Mouse (Mus musculus) liver, embryonic 11.5 days (tissue): ENCODE measurements around the gene Adamts17. TPM values are rescaled to one million over a fixed set of nuclear protein-coding genes. Genes with fewer than 3 reads are reported as not detected.

Experiments used
- ATAC-seq: fragments of 200-750 bp; cut with Nextera tagmentation; replicated peaks from 2 replicates; pipeline ENCODE4 v1.8.0; 2017; ENCODE audit warnings: moderate number of reproducible peaks, mild to moderate bottlenecking, moderate TSS enrichment, moderate library complexity; ENCODE audit not compliant: low FRiP score
- DNase-seq: peaks from one replicate; pipeline ENCODE4 v3.0.0-alpha.2; 2017; ENCODE audit warnings: low spot score
- H3K27ac ChIP-seq: fragments of 300-500 bp; sonication (generic); 2 replicates; pipeline ENCODE4 v1.5.1; 2014; ENCODE audit warnings: mild to moderate bottlenecking, low read depth, low read length, control low read depth
- H3K27me3 ChIP-seq: fragments of 300-500 bp; sonication (generic); replicated peaks from 2 replicates; pipeline ENCODE4 v1.6.1; 2014; ENCODE audit warnings: low read length, mixed read lengths; ENCODE audit not compliant: control insufficient read depth, insufficient read depth
- H3K36me3 ChIP-seq: fragments of 300-500 bp; sonication (generic); 2 replicates; pipeline ENCODE4 v1.6.1; 2014; ENCODE audit warnings: mild to moderate bottlenecking, low read length, moderate library complexity, mixed read lengths; ENCODE audit not compliant: control insufficient read depth, insufficient read depth
- H3K4me1 ChIP-seq: fragments of 300-500 bp; sonication (generic); replicated peaks from 2 replicates; pipeline ENCODE4 v1.6.1; 2014; ENCODE audit warnings: low read length, mixed read lengths; ENCODE audit not compliant: control insufficient read depth, insufficient read depth
- H3K4me2 ChIP-seq: fragments of 300-500 bp; sonication (generic); 2 replicates; pipeline ENCODE4 v1.6.1; 2014; ENCODE audit warnings: mild to moderate bottlenecking, control low read depth, moderate library complexity
- H3K4me3 ChIP-seq: fragments of 300-500 bp; sonication (generic); 2 replicates; pipeline ENCODE4 v1.5.1; 2014; ENCODE audit warnings: low read depth, low read length, control low read depth
- H3K9ac ChIP-seq: fragments of 300-500 bp; sonication (generic); 2 replicates; pipeline ENCODE4 v1.6.1; 2014; ENCODE audit warnings: low read depth, low read length, control low read depth
- H3K9me3 ChIP-seq: fragments of 300-500 bp; sonication (generic); 2 replicates; pipeline ENCODE4 v1.6.1; 2016; ENCODE audit warnings: low read length, inconsistent platforms, mixed read lengths; ENCODE audit not compliant: control insufficient read depth
- WGBS: fragments of 180-500 bp; shearing (Covaris S2); extraction: QIAGEN DNeasy Blood & Tissue Kit; methylation state at CpG from one replicate; pipeline ENCODE4 v1.1.7; 2014; 5-methylcytosine and 5-hydroxymethylcytosine counted together
- polyA plus RNA-seq: library from polyadenylated mRNA; unstranded; fragments of >200 nt; fragmentation: Nextera tagmentation; extraction: Ambion mirVana; gene quantifications from 2 replicates; pipeline ENCODE4 v1.2.1, GENCODE M21; 2014

Gene Adamts17
- polyA plus RNA-seq, 1 experiment from 2014 or later, result 1.5 TPM

DNA sequence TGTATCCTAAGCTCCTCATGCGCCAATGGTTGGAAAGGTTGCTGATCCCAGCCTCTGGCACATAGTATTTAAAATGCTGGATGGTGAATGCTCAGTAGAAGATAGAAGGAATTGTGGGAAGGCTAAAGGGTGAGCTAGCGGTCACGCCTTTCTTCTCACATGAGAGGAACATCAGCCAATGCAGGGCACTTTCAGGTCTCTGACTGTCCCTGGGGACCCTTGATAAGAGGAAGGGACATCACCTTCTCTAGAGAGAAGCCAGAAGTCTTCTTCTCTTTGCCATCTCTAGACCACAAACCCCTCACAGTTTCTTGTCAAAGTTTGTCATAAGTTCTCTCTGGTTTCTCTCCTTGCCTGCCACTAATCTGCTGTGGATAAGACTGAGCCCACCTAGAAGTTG is 109.5 kb downstream of the Adamts17 start:
- Histone ChIP-seq H3K9me3 (no peaks in the 10 kb centered on the region), H3K27me3 (no peaks in the 10 kb centered on the region), H3K4me1 (no peaks in the 10 kb centered on the region), H3K4me3 (no peak overlapping the region), H3K36me3 (no peaks in the 10 kb centered on the region), H3K4me2 (no peak overlapping the region), H3K9ac (no peak overlapping the region), H3K27ac (no peak overlapping the region)
- WGBS, result 75% methylated on average over 3 of the region's 3 CpGs
- DNase-seq, result no peak
- no peak for ATAC-seq

DNA sequence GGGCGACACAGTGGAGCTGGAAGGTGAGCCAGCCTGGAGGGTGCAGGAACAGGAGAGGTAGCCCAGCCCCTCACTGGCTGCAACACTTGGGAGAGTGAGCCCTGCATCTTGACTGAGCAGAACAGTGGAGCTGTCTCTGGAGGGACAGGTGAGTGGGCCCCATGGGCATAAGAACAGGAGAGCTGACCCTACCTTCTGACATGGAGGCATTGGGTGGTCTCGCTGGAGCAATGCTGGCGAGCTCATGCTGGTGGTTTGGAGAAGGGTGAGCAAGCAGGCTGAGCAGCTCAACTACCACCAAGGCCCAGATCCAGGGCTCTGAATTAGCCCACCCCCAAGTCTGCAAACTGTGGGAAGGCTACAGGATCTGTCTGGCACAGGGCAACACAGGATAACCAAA is 113.4 kb downstream of the Adamts17 start:
- ATAC-seq, result no peak
- Histone ChIP-seq H3K9me3 (no peaks in the 10 kb centered on the region), H3K27me3 (no peaks in the 10 kb centered on the region), H3K36me3 (no peaks in the 10 kb centered on the region), H3K9ac (no peak overlapping the region), H3K4me2 (no peak overlapping the region), H3K4me1 (0 out of 2 replicates have a peak, but pooled peaks cover 2% of the 10 kb centered on the region), H3K4me3 (no peak overlapping the region), H3K27ac (no peak overlapping the region)
- no peak for DNase-seq
- 73% methylated on average over 3 of the region's 3 CpGs for WGBS

DNA sequence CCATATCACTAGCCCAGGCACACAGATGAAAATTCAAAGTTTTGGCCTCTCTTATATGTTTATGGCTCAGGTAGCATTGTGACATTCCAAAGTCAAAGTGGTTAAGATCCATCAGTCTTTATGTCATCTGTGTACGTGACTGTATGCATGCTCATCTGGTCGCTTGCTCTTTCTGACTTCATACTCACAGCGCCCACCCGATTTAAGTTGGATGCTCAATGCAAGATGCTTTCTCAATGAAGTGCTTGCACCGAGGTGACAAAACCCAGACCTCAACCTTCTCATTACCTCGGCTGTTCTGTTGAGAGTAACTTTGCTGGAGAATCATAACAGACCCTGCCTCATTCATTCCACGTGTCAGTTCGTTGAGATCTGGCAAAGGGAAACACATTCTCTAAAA is 114.5 kb downstream of the Adamts17 start:
- no peak for ATAC-seq
- Histone ChIP-seq H3K27me3 (no peaks in the 10 kb centered on the region), H3K4me2 (no peak overlapping the region), H3K9me3 (no peaks in the 10 kb centered on the region), H3K4me1 (0 out of 2 replicates have a peak, but pooled peaks cover 2% of the 10 kb centered on the region), H3K4me3 (no peak overlapping the region), H3K36me3 (no peaks in the 10 kb centered on the region), H3K9ac (no peak overlapping the region), H3K27ac (no peak overlapping the region)
- no peak for DNase-seq
- WGBS, result 58% methylated on average over 8 of the region's 8 CpGs

DNA sequence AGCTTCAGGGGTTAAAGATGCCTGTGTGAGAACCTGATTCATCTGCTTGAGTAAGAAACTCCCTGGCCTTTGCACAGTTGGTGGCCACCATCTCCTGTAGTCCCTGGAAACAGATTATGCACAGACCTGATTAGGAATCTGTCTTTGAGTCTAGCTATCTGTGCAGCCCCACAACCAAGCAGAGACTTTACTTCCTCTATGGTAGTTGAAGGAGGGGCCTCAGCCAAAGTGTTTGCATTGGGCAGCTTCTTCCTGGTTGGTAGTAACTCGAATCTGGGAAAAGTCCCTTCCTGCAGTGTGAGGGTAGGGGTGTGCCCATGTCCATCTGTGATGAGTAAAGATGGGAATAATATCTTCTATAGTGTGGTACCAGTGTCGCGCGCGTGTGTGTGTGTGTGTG is 115.2 kb downstream of the Adamts17 start:
- DNase-seq (no peak), ATAC-seq (0 out of 2 replicates have a peak, but pooled peaks have one; percentile 10)
- no peak overlapping the region for H3K4me3 ChIP-seq
- no peaks in the 10 kb centered on the region for H3K27me3 ChIP-seq
- H3K4me1 ChIP-seq, result 0 out of 2 replicates have a peak, but pooled peaks cover 2% of the 10 kb centered on the region
- H3K4me2 ChIP-seq, result no peak overlapping the region
- 78% methylated on average over 5 of the region's 5 CpGs for WGBS
- H3K36me3 ChIP-seq, result no peaks in the 10 kb centered on the region
- no peak overlapping the region for H3K9ac ChIP-seq
- H3K9me3 ChIP-seq, result no peaks in the 10 kb centered on the region
- no peak overlapping the region for H3K27ac ChIP-seq

DNA sequence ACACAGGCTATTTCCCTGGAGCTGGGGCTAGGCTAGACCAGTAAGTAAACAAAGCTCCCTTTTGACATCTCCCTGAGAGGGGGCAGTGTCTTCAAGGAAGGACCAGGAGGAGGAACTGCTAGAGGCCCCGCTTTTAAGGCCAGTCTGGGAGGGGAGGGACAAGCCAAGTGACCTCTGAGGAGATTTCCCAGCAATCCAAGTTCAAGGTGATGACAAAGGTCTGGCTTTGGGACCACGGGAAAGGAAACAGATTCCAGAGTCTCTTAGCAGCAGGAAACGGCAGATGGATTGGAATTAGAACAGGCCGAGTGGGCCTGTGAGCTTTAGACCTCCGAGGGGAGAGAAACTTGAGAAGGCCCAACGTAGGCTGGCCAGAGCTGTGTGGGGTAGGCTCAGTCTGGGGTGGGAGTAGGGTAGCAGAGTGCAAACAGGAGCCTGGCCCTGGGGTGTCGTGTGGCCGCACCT is 116.0 kb downstream of the Adamts17 start:
- Histone ChIP-seq H3K4me1 (0 out of 2 replicates have a peak, but pooled peaks cover 2% of the 10 kb centered on the region), H3K4me2 (no peak overlapping the region), H3K4me3 (no peak overlapping the region), H3K27me3 (no peaks in the 10 kb centered on the region), H3K27ac (peak overlapping the region; percentile 59), H3K9me3 (no peaks in the 10 kb centered on the region), H3K9ac (no peak overlapping the region), H3K36me3 (no peaks in the 10 kb centered on the region)
- 39% methylated on average over 8 of the region's 8 CpGs for WGBS
- peak; percentile 34; the same call in 1 of the 2 replicates for ATAC-seq
- no peak for DNase-seq

DNA sequence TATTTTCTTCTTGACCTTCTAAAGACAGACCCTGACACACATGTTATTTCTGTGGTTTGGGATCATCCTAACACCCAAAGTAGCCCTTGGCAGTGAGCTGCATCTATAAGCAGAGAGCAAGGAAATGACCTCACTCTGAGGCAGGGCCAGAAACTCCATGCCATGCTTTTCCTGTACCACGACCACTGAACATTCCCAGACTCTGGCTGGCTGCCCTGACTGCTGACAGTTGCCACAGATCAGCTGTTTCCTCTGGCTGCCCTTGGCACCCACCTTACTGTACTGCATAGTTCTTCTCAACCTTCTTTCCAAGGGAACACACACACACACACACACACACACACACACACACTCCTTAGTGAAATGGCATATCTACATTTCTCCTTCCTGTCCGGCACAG is 116.4 kb downstream of the Adamts17 start:
- H3K4me3 ChIP-seq, result no peak overlapping the region
- no peaks in the 10 kb centered on the region for H3K27me3 ChIP-seq
- ATAC-seq (no peak), DNase-seq (no peak)
- no peak overlapping the region for H3K4me2 ChIP-seq
- H3K4me1 ChIP-seq, result 0 out of 2 replicates have a peak, but pooled peaks cover 2% of the 10 kb centered on the region
- no peak overlapping the region for H3K9ac ChIP-seq
- H3K36me3 ChIP-seq, result no peaks in the 10 kb centered on the region
- no peaks in the 10 kb centered on the region for H3K9me3 ChIP-seq
- H3K27ac ChIP-seq, result peak overlapping the region; percentile 59
- 46% methylated on average over 2 of the region's 2 CpGs for WGBS

DNA sequence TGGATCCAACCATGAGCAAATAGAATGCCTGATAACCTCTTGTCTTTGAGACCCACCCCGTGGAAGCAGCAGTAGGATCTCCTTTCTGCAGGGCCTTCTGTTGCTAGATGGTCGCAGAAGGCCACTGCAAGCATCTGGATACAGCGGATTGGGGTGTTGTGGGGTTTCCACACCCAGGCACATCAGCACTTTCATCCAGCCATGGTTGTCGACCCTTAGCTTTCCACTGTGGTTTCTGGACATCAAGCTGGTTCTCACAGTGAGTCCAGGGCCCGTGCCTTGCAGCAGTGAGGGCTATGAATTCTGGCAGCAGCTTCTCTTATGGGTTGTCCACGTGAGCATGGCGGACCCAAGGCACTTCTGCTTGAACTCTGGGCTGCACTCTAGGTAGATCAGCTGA is 118.2 kb downstream of the Adamts17 start:
- Histone ChIP-seq H3K9ac (no peak overlapping the region), H3K4me3 (no peak overlapping the region), H3K27ac (no peak overlapping the region), H3K4me1 (0 out of 2 replicates have a peak, but pooled peaks cover 2% of the 10 kb centered on the region), H3K4me2 (no peak overlapping the region), H3K9me3 (no peaks in the 10 kb centered on the region), H3K27me3 (no peaks in the 10 kb centered on the region), H3K36me3 (no peaks in the 10 kb centered on the region)
- 80% methylated on average over 7 of the region's 7 CpGs for WGBS
- no peak for DNase-seq
- ATAC-seq, result no peak

DNA sequence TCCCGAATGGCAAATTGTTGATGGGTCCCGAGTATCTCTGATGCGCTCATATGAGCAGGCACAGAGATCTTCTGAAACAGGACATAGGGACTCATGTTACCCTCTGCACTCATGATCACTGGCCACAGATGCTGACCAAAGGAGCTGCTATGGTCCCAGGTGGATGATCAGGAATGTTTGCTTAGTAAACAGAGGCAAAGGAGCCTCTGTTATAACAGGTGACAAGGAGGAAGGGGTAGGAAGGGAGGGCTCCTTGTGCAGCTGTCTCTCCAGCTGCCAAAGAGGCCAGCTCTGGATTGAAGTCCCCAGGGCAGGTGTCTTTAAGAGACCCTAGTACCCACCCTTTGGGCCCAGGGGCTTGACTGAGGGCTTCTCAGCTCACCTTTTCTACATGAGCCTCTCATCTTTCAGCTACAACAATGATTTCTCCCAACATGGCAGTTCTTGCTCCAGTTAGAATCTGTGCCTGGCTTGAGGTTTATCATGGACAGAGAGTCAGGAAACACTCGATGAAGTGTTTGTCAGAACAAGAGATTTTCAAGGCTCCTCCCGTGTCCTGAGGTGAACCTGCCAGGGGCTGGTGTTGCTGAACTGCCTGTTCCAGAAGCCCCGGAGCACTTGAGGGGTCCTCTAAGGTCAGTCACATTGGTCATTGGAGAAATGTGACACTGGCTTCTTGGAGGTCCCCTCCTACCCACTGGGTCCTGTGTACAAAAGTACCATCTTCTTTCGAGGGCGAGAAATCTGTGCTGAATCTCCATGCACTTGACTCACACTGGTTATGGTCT is 120.9 kb downstream of the Adamts17 start:
- Histone ChIP-seq H3K36me3 (no peaks in the 10 kb centered on the region), H3K27me3 (no peaks in the 10 kb centered on the region), H3K4me1 (no peaks in the 10 kb centered on the region), H3K27ac (no peak overlapping the region), H3K9me3 (no peaks in the 10 kb centered on the region), H3K4me2 (no peak overlapping the region), H3K4me3 (no peak overlapping the region), H3K9ac (no peak overlapping the region)
- WGBS, result 76% methylated on average over 8 of the region's 8 CpGs
- ATAC-seq (no peak), DNase-seq (no peak)

DNA sequence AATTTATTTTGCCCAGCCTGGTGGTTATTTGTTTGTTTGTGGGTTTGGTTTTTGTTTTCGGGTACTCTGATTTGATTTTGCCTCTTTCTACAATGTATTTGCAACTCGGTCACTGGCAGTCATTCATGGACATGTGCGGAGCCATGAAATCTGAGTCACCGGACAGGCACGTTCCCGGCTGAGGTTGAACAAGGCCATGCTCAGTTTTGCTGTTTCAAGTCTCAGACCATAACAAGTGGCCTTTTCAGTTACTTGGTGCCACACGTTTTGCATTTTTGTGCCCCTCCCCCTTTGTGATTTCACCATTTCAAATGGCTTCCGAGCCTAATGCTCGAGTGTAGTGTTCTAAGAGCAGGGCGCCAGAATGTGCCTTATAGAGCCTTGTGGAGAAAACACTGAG is 123.2 kb downstream of the Adamts17 start:
- no peak overlapping the region for H3K9ac ChIP-seq
- H3K36me3 ChIP-seq, result no peaks in the 10 kb centered on the region
- no peaks in the 10 kb centered on the region for H3K27me3 ChIP-seq
- H3K4me3 ChIP-seq, result no peak overlapping the region
- DNase-seq (no peak), ATAC-seq (no peak)
- peaks cover 8% of the 10 kb centered on the region for H3K4me1 ChIP-seq
- no peaks in the 10 kb centered on the region for H3K9me3 ChIP-seq
- 88% methylated on average over 10 of the region's 10 CpGs for WGBS
- no peak overlapping the region for H3K27ac ChIP-seq
- H3K4me2 ChIP-seq, result no peak overlapping the region
